Mouse (Mus musculus): ENCODE measurements around the gene Cfap77.

Cfap77 gene

GRCm38 (mm10) chr2:29046151-29046550 lies 8.7 kb downstream of the Cfap77 start:
- no peak for DNase-seq

- no peak for DNase-seq
These were observed 12.7 kb downstream of the Cfap77 start for GRCm38 (mm10) chr2:29042124-29042523.

- DNase-seq = no peak
These were observed 13.4 kb downstream of the Cfap77 start for GRCm38 (mm10) chr2:29041477-29041768.

- no peak for DNase-seq
These were observed 14.0 kb downstream of the Cfap77 start for GRCm38 (mm10) chr2:29040594-29041476.

GRCm38 (mm10) chr2:29039741-29040140 lies 15.1 kb downstream of the Cfap77 start:
- no peak for DNase-seq

GRCm38 (mm10) chr2:29035698-29036097 lies 19.2 kb downstream of the Cfap77 start:
- peak; percentile 92 for DNase-seq

GRCm38 (mm10) chr2:29034542-29035475 lies 20.1 kb downstream of the Cfap77 start:
- DNase-seq = peak; percentile 73

GRCm38 (mm10) chr2:29031951-29032350 lies 22.9 kb downstream of the Cfap77 start:
- DNase-seq = peak; percentile 59

- DNase-seq = peak; percentile 33
These were observed 24.7 kb downstream of the Cfap77 start for GRCm38 (mm10) chr2:29030048-29030734.

- no peak for DNase-seq
These were observed 29.6 kb downstream of the Cfap77 start for GRCm38 (mm10) chr2:29025284-29025683.

- DNase-seq = no peak
These were observed 31.9 kb downstream of the Cfap77 start for GRCm38 (mm10) chr2:29023001-29023400.

- no peak for DNase-seq
These were observed 33.8 kb downstream of the Cfap77 start for GRCm38 (mm10) chr2:29021025-29021424.

GRCm38 (mm10) chr2:29018680-29019079 lies 36.2 kb downstream of the Cfap77 start:
- DNase-seq = no peak

- no peak for DNase-seq
These were observed 38.0 kb downstream of the Cfap77 start for GRCm38 (mm10) chr2:29016599-29017587.

- no peak for DNase-seq
These were observed 42.3 kb downstream of the Cfap77 start for GRCm38 (mm10) chr2:29012523-29012922.

- DNase-seq = peak; percentile 7
These were observed 47.2 kb downstream of the Cfap77 start for GRCm38 (mm10) chr2:29007656-29008055.

GRCm38 (mm10) chr2:29006455-29007034 lies 48.3 kb downstream of the Cfap77 start:
- DNase-seq = no peak

GRCm38 (mm10) chr2:29004037-29004436 lies 50.8 kb downstream of the Cfap77 start:
- no peak for DNase-seq

- DNase-seq = no peak
These were observed 56.6 kb downstream of the Cfap77 start for GRCm38 (mm10) chr2:28998246-28998645.

GRCm38 (mm10) chr2:28997161-28997834 lies 57.6 kb downstream of the Cfap77 start:
- DNase-seq = no peak

- no peak for DNase-seq
These were observed 59.4 kb downstream of the Cfap77 start for GRCm38 (mm10) chr2:28995436-28995835.
